Mouse (Mus musculus): ENCODE measurements at regions not wholly inside any gene's neighbourhood (a gene's known extent, or its start where the extent isn't known, plus 50 kb on each side); places are given as distances from the start of the nearest gene placed in this dataset.

GRCm38 (mm10) chr10:117522906-117523829 is 106.1 kb upstream of the Cpm start:
- TF ChIP-seq POLR2A (IDR thresholded peaks at IDR 0.05; ENCODE audit: extremely low read depth, insufficient read depth, low read length) (no peak), CTCF (IDR thresholded peaks at IDR 0.05; ENCODE audit: extremely low read depth, insufficient read depth, low read length) (no peak)
- H3K4me1 ChIP-seq (ENCODE audit: control insufficient read depth, insufficient read depth, low read length), result no peaks in the 10 kb centered on the region
- no peak overlapping the region for H3K27ac ChIP-seq (ENCODE audit: insufficient read depth, low read length)
- no peak overlapping the region for H3K4me3 ChIP-seq (ENCODE audit: insufficient read depth, low read length)

- no peak overlapping the region for H3K4me3 ChIP-seq (ENCODE audit: insufficient read depth, low read length)
- H3K4me1 ChIP-seq (ENCODE audit: control insufficient read depth, insufficient read depth, low read length), result no peaks in the 10 kb centered on the region
- no peak for TF ChIP-seq CTCF (IDR thresholded peaks at IDR 0.05; ENCODE audit: extremely low read depth, insufficient read depth, low read length)
- TF ChIP-seq POLR2A (IDR thresholded peaks at IDR 0.05; ENCODE audit: extremely low read depth, insufficient read depth, low read length), result no peak
- no peak overlapping the region for H3K27ac ChIP-seq (ENCODE audit: insufficient read depth, low read length)
Observed at GRCm38 (mm10) chr10:117522373-117522772, 106.9 kb upstream of the Cpm start.

GRCm38 (mm10) chr10:117521315-117522270 is 107.7 kb upstream of the Cpm start:
- TF ChIP-seq POLR2A (IDR thresholded peaks at IDR 0.05; ENCODE audit: extremely low read depth, insufficient read depth, low read length), result no peak
- no peak for TF ChIP-seq CTCF (IDR thresholded peaks at IDR 0.05; ENCODE audit: extremely low read depth, insufficient read depth, low read length)
- no peaks in the 10 kb centered on the region for H3K4me1 ChIP-seq (ENCODE audit: control insufficient read depth, insufficient read depth, low read length)
- H3K27ac ChIP-seq (ENCODE audit: insufficient read depth, low read length), result no peak overlapping the region
- H3K4me3 ChIP-seq (ENCODE audit: insufficient read depth, low read length), result no peak overlapping the region

- Histone ChIP-seq H3K27ac (ENCODE audit: insufficient read depth, low read length) (no peak overlapping the region), H3K4me3 (ENCODE audit: insufficient read depth, low read length) (no peak overlapping the region), H3K4me1 (ENCODE audit: control insufficient read depth, insufficient read depth, low read length) (no peaks in the 10 kb centered on the region)
- no peak for TF ChIP-seq POLR2A (IDR thresholded peaks at IDR 0.05; ENCODE audit: extremely low read depth, insufficient read depth, low read length)
- TF ChIP-seq CTCF (IDR thresholded peaks at IDR 0.05; ENCODE audit: extremely low read depth, insufficient read depth, low read length), result no peak
Observed at GRCm38 (mm10) chr10:117520536-117521314, 108.6 kb upstream of the Cpm start.

GRCm38 (mm10) chr10:117519670-117520535 is 109.4 kb upstream of the Cpm start:
- no peak overlapping the region for H3K27ac ChIP-seq (ENCODE audit: insufficient read depth, low read length)
- TF ChIP-seq CTCF (IDR thresholded peaks at IDR 0.05; ENCODE audit: extremely low read depth, insufficient read depth, low read length) (no peak), POLR2A (IDR thresholded peaks at IDR 0.05; ENCODE audit: extremely low read depth, insufficient read depth, low read length) (no peak)
- H3K4me3 ChIP-seq (ENCODE audit: insufficient read depth, low read length), result no peak overlapping the region
- H3K4me1 ChIP-seq (ENCODE audit: control insufficient read depth, insufficient read depth, low read length), result no peaks in the 10 kb centered on the region

GRCm38 (mm10) chr10:117518793-117519669 is 110.3 kb upstream of the Cpm start:
- Histone ChIP-seq H3K4me3 (ENCODE audit: insufficient read depth, low read length) (no peak overlapping the region), H3K4me1 (ENCODE audit: control insufficient read depth, insufficient read depth, low read length) (no peaks in the 10 kb centered on the region), H3K27ac (ENCODE audit: insufficient read depth, low read length) (no peak overlapping the region)
- TF ChIP-seq POLR2A (IDR thresholded peaks at IDR 0.05; ENCODE audit: extremely low read depth, insufficient read depth, low read length), result no peak
- TF ChIP-seq CTCF (IDR thresholded peaks at IDR 0.05; ENCODE audit: extremely low read depth, insufficient read depth, low read length), result no peak

- Histone ChIP-seq H3K27ac (ENCODE audit: insufficient read depth, low read length) (no peak overlapping the region), H3K4me3 (ENCODE audit: insufficient read depth, low read length) (no peak overlapping the region), H3K4me1 (ENCODE audit: control insufficient read depth, insufficient read depth, low read length) (no peaks in the 10 kb centered on the region)
- TF ChIP-seq POLR2A (IDR thresholded peaks at IDR 0.05; ENCODE audit: extremely low read depth, insufficient read depth, low read length) (no peak), CTCF (IDR thresholded peaks at IDR 0.05; ENCODE audit: extremely low read depth, insufficient read depth, low read length) (no peak)
Observed at GRCm38 (mm10) chr10:117517800-117518770, 111.2 kb upstream of the Cpm start.
